Mouse (Mus musculus) forebrain, embryonic 14.5 days (tissue): ENCODE measurements around the gene Slc7a4. TPM values are rescaled to one million over a fixed set of nuclear protein-coding genes. Genes with fewer than 3 reads are reported as not detected.
"Not testable (repeated sequence)": the region's sequence is repeated elsewhere in the genome, so short reads cannot be mapped to it uniquely, and the experiment has no call there.

ENCODE experiments used
- ATAC-seq: fragments of 200-750 bp; cut with Nextera tagmentation; 2 replicates; pipeline ENCODE4 v1.8.0; 2017; ENCODE audit warnings: mild to moderate bottlenecking, moderate library complexity
- DNase-seq: peaks from one replicate; pipeline ENCODE4 v3.0.0-alpha.2; 2015; ENCODE audit warnings: low spot score
- H3K27ac ChIP-seq: fragments of 300-500 bp; sonication (generic); 2 replicates; pipeline ENCODE4 v1.5.1; 2014; ENCODE audit warnings: low read depth, mild to moderate bottlenecking, control low read depth, low read length, moderate library complexity
- H3K27me3 ChIP-seq: fragments of 300-500 bp; sonication (generic); replicated peaks from 2 replicates; pipeline ENCODE4 v1.6.1; 2014; ENCODE audit warnings: low read length, control low read depth, mixed read lengths; ENCODE audit not compliant: control insufficient read depth, insufficient read depth
- H3K36me3 ChIP-seq: fragments of 300-500 bp; sonication (generic); 2 replicates; pipeline ENCODE4 v1.6.1; 2014; ENCODE audit warnings: low read length, control low read depth; ENCODE audit not compliant: control insufficient read depth, insufficient read depth
- H3K4me1 ChIP-seq: fragments of 300-500 bp; sonication (generic); 2 replicates; pipeline ENCODE4 v1.6.1; 2014; ENCODE audit warnings: antibody characterized with exemption, low read length, control low read depth; ENCODE audit not compliant: control insufficient read depth, insufficient read depth
- H3K4me2 ChIP-seq: fragments of 300-500 bp; sonication (generic); 2 replicates; pipeline ENCODE4 v1.6.1; 2014; ENCODE audit warnings: mild to moderate bottlenecking, control low read depth, low read length
- H3K4me3 ChIP-seq: fragments of 300-500 bp; sonication (generic); 2 replicates; pipeline ENCODE4 v1.5.1; 2014; ENCODE audit warnings: low read depth, low read length, control low read depth
- H3K9ac ChIP-seq: fragments of 300-500 bp; sonication (generic); 2 replicates; pipeline ENCODE4 v1.6.1; 2014; ENCODE audit warnings: mild to moderate bottlenecking, low read length, control low read depth, moderate library complexity
- H3K9me3 ChIP-seq: fragments of 300-500 bp; sonication (generic); replicated peaks from 2 replicates; pipeline ENCODE4 v1.6.1; 2016; ENCODE audit warnings: low read length, control low read depth, mixed read lengths; ENCODE audit not compliant: control insufficient read depth
- WGBS: fragments of 180-500 bp; shearing (Covaris S2); extraction: QIAGEN DNeasy Blood & Tissue Kit; methylation state at CpG from one replicate; pipeline ENCODE4 v1.1.7; 2014; 5-methylcytosine and 5-hydroxymethylcytosine counted together
- polyA plus RNA-seq: library from polyadenylated mRNA; unstranded; fragments of >200 nt; fragmentation: Nextera tagmentation; extraction: Ambion mirVana; gene quantifications from 2 replicates; pipeline ENCODE4 v1.2.1, GENCODE M21; 2014

The Slc7a4 gene
- polyA plus RNA-seq, 1 experiment from 2014 or later, result 23.3 TPM

- WGBS, result 1% methylated on average over 5 of the region's 5 CpGs
- Histone ChIP-seq H3K9ac (no peak overlapping the region), H3K27me3 (peaks cover 10% of the 10 kb centered on the region; the same call in 1 of the 2 replicates), H3K9me3 (no peaks in the 10 kb centered on the region), H3K4me1 (peaks cover 17% of the 10 kb centered on the region), H3K27ac (no peak overlapping the region), H3K4me2 (no peak overlapping the region; the same call in 1 of the 2 replicates), H3K36me3 (no peaks in the 10 kb centered on the region), H3K4me3 (no peak overlapping the region)
- ATAC-seq (0 out of 2 replicates have a peak, but pooled peaks have one; percentile 24), DNase-seq (peak; percentile 73)
Measured at GRCm38 (mm10) chr16:17557947-17558480, 25.0 kb downstream of the Slc7a4 start.

GRCm38 (mm10) chr16:17556907-17557306 lies 26.1 kb downstream of the Slc7a4 start:
- H3K27me3 ChIP-seq, result 0 out of 2 replicates have a peak, but pooled peaks cover 3% of the 10 kb centered on the region
- DNase-seq (no peak), ATAC-seq (no peak)
- H3K27ac ChIP-seq, result no peak overlapping the region
- H3K9me3 ChIP-seq, result no peaks in the 10 kb centered on the region
- H3K9ac ChIP-seq, result no peak overlapping the region
- H3K4me3 ChIP-seq, result no peak overlapping the region
- peaks cover 16% of the 10 kb centered on the region for H3K4me1 ChIP-seq
- no peak overlapping the region for H3K4me2 ChIP-seq
- no peaks in the 10 kb centered on the region for H3K36me3 ChIP-seq
- 48% methylated on average over 4 of the region's 4 CpGs for WGBS

GRCm38 (mm10) chr16:17556180-17556579 lies 26.8 kb downstream of the Slc7a4 start:
- Histone ChIP-seq H3K4me3 (no peak overlapping the region), H3K9me3 (no peaks in the 10 kb centered on the region), H3K4me1 (peaks cover 9% of the 10 kb centered on the region), H3K9ac (no peak overlapping the region), H3K36me3 (no peaks in the 10 kb centered on the region), H3K27ac (no peak overlapping the region), H3K27me3 (no peaks in the 10 kb centered on the region), H3K4me2 (no peak overlapping the region)
- WGBS, result 87% methylated on average over 4 of the region's 4 CpGs
- no peak for ATAC-seq
- DNase-seq, result no peak

- 10% methylated on average over 4 of the region's 4 CpGs for WGBS
- not testable (repeated sequence) for H3K4me1 ChIP-seq, H3K36me3 ChIP-seq, H3K9me3 ChIP-seq, H3K9ac ChIP-seq, H3K27me3 ChIP-seq, H3K4me3 ChIP-seq, H3K4me2 ChIP-seq
- peak; percentile 39 for DNase-seq
- peak overlapping the region; percentile 64 for H3K27ac ChIP-seq
- peak; percentile 47; the same call in 1 of the 2 replicates for ATAC-seq
Measured at GRCm38 (mm10) chr16:17554702-17555101, 28.3 kb downstream of the Slc7a4 start.

- Histone ChIP-seq H3K4me3 (0 out of 2 replicates have a peak overlapping the region, but pooled peaks have one; percentile 4), H3K4me2 (peak overlapping the region; percentile 41), H3K36me3 (no peaks in the 10 kb centered on the region), H3K27ac (peak overlapping the region; percentile 64), H3K9ac (peak overlapping the region; percentile 43; the same call in 1 of the 2 replicates), H3K27me3 (no peaks in the 10 kb centered on the region), H3K4me1 (peaks cover 8% of the 10 kb centered on the region), H3K9me3 (no peaks in the 10 kb centered on the region)
- ATAC-seq (peak; percentile 85), DNase-seq (peak; percentile 68)
- 2% methylated on average over 18 of the region's 18 CpGs for WGBS
Measured at GRCm38 (mm10) chr16:17553910-17554685, 28.9 kb downstream of the Slc7a4 start.

GRCm38 (mm10) chr16:17552837-17553236 lies 30.2 kb downstream of the Slc7a4 start:
- no peak for DNase-seq
- 85% methylated on average over 7 of the region's 7 CpGs for WGBS
- H3K4me3 ChIP-seq, result no peak overlapping the region
- no peaks in the 10 kb centered on the region for H3K36me3 ChIP-seq
- no peak overlapping the region for H3K27ac ChIP-seq
- no peak overlapping the region for H3K9ac ChIP-seq
- no peaks in the 10 kb centered on the region for H3K27me3 ChIP-seq
- no peak for ATAC-seq
- H3K9me3 ChIP-seq, result no peaks in the 10 kb centered on the region
- no peak overlapping the region for H3K4me2 ChIP-seq
- H3K4me1 ChIP-seq, result peaks cover 5% of the 10 kb centered on the region; the same call in 1 of the 2 replicates

GRCm38 (mm10) chr16:17542632-17543031 lies 40.4 kb downstream of the Slc7a4 start:
- no peak overlapping the region for H3K4me2 ChIP-seq
- no peaks in the 10 kb centered on the region for H3K36me3 ChIP-seq
- H3K9me3 ChIP-seq, result no peaks in the 10 kb centered on the region
- 83% methylated on average over 2 of the region's 2 CpGs for WGBS
- no peaks in the 10 kb centered on the region for H3K4me1 ChIP-seq
- H3K4me3 ChIP-seq, result no peak overlapping the region
- ATAC-seq, result no peak
- DNase-seq, result no peak
- no peaks in the 10 kb centered on the region for H3K27me3 ChIP-seq
- H3K9ac ChIP-seq, result no peak overlapping the region
- H3K27ac ChIP-seq, result no peak overlapping the region

GRCm38 (mm10) chr16:17536584-17536983 lies 46.4 kb downstream of the Slc7a4 start:
- Histone ChIP-seq H3K27me3 (no peaks in the 10 kb centered on the region), H3K9ac (no peak overlapping the region), H3K27ac (no peak overlapping the region), H3K36me3 (no peaks in the 10 kb centered on the region), H3K9me3 (no peaks in the 10 kb centered on the region), H3K4me2 (no peak overlapping the region), H3K4me3 (no peak overlapping the region), H3K4me1 (peaks cover 4% of the 10 kb centered on the region)
- ATAC-seq, result no peak
- 94% methylated on average over 3 of the region's 3 CpGs for WGBS
- no peak for DNase-seq
